Mouse (Mus musculus) CD8-positive naive resting alpha-beta T cell, adult 2 months (primary cell): Measurements from ENCODE around the gene Sik2.

Experiments used
- DNase-seq, 2 experiments: peaks; one replicate each; pipeline ENCODE4 v3.0.0; 2022; ENCODE audit warnings: low read depth in 2 of 2, low spot score in 2 of 2

Sik2 gene

GRCm38 (mm10) chr9:50847606-50848368 lies 161.1 kb downstream of the Sik2 start:
- DNase-seq: no peak

- DNase-seq: no peak
These were observed 161.7 kb downstream of the Sik2 start for GRCm38 (mm10) chr9:50847133-50847532.

- DNase-seq: no peak
These were observed 163.3 kb downstream of the Sik2 start for GRCm38 (mm10) chr9:50845547-50845946.

DNA sequence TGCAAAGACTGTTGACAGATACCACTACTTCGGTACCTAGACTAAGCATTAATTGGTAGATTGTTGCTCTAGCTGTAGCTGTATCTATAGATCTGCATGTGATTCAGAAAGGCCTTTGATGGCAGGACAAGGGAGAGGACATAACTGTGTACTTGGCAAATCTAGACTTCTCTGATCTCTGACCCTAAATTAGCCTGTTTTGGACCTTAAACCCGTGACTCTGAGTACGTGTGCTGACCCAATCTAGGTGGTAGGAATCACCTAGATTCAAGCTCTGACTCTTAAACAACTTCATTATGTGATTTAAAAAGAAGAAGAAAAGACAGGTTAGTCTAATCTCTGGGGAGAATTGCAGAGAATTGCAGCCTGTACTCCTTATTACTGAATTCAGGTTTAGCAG lies 163.8 kb downstream of the Sik2 start, which contains the start of gene Ppp2r1b:
Gene Ppp2r1b (plus strand): TSS at position 221 of the 400 bp plus-strand sequence.
- DNase-seq: no peak
